Mouse (Mus musculus): ENCODE measurements around the gene Mgat5.

GRCm38 (mm10) chr1:127508067-127508739 is 303.4 kb downstream of the Mgat5 start:
- TF ChIP-seq CTCF (IDR thresholded peaks at IDR 0.05; ENCODE audit: low read depth, low read length) (no peak), POLR2AphosphoS5 (IDR thresholded peaks at IDR 0.05; ENCODE audit: insufficient replicate concordance, low read depth, low read length) (no peak)

All from G1E (cell line).